Mouse (Mus musculus): ENCODE data around the gene 1700029H14Rik.

DNA sequence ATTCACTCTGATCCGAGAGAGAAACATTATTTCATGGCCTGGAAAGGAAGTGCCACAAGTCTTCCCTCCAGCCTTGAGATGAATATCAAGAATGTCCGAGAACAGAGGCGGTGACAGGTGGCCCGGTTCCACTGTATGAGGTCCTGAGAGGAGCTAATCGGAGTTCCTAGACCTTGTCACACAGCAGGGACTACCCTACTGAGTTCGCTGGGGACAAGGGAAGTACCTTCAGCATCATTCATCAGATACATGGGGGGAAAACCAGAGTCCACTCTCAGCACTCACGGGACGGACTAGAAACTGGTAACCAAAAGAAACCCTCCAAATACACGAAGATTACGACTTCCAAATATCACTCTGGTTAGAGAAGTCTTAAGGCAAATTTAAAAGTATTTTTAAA, 38.5 kb upstream of the 1700029H14Rik start:
- TF ChIP-seq ZNF384 (IDR thresholded peaks at IDR 0.05; ENCODE audit: low read depth, low read length) (no peak), CHD2 (IDR thresholded peaks at IDR 0.05; ENCODE audit: low read depth, low read length) (no peak), MAFK (IDR thresholded peaks at IDR 0.05; ENCODE audit: insufficient read depth, low read depth, low read length) (no peak), HCFC1 (IDR thresholded peaks at IDR 0.05; ENCODE audit: borderline replicate concordance, insufficient read depth, low read length) (no peak)

Data from ES-E14 (cell line).